Mouse (Mus musculus) ES-Bruce4 (cell line): ENCODE measurements around the gene Stxbp4. TPM values are rescaled to one million over a fixed set of nuclear protein-coding genes. Genes with fewer than 3 reads are reported as not detected.

Experiments used
- H3K27ac ChIP-seq: 2 replicates; pipeline ENCODE4 v1.5.1; 2012; ENCODE audit warnings: low read length, inconsistent platforms; ENCODE audit not compliant: insufficient read depth
- H3K27me3 ChIP-seq: 2 replicates; pipeline ENCODE4 v1.6.1; 2012; ENCODE audit warnings: mild to moderate bottlenecking, low read length, inconsistent platforms; ENCODE audit not compliant: control insufficient read depth, poor library complexity, insufficient read depth, severe bottlenecking
- H3K36me3 ChIP-seq: 2 replicates; pipeline ENCODE4 v1.6.1; 2012; ENCODE audit warnings: inconsistent platforms, mild to moderate bottlenecking, low read length, moderate library complexity; ENCODE audit not compliant: control insufficient read depth, poor library complexity, insufficient read depth, severe bottlenecking
- H3K4me1 ChIP-seq: one replicate; pipeline ENCODE4 v1.8.1; 2011; ENCODE audit warnings: low read length; ENCODE audit not compliant: control insufficient read depth, insufficient read depth
- H3K4me3 ChIP-seq: 2 replicates; pipeline ENCODE4 v1.5.1; 2011; ENCODE audit warnings: low read depth, mild to moderate bottlenecking, low read length
- H3K9ac ChIP-seq: 2 replicates; pipeline ENCODE4 v1.6.1; 2012; ENCODE audit warnings: low read depth, mild to moderate bottlenecking, inconsistent platforms; ENCODE audit not compliant: poor library complexity, severe bottlenecking
- H3K9me3 ChIP-seq: replicated peaks from 2 replicates; pipeline ENCODE4 v1.6.1; 2012; ENCODE audit warnings: mild to moderate bottlenecking, low read length, inconsistent platforms; ENCODE audit not compliant: control insufficient read depth, poor library complexity, insufficient read depth, severe bottlenecking
- CTCF ChIP-seq: IDR thresholded peaks from one replicate; pipeline ENCODE4 v1.8.1; 2011; ENCODE audit warnings: low read depth, low read length
- EP300 ChIP-seq: IDR thresholded peaks from 2 replicates; pipeline ENCODE4 v1.6.1; 2011; ENCODE audit warnings: low read depth, low read length; ENCODE audit not compliant: insufficient read depth
- POLR2A ChIP-seq: IDR thresholded peaks from one replicate; pipeline ENCODE4 v1.8.1; 2011; ENCODE audit warnings: low read length; ENCODE audit not compliant: insufficient read depth
- polyA plus RNA-seq: library from polyadenylated mRNA; stranded (reverse); fragments of >200 nt; gene quantifications from 2 replicates; pipeline ENCODE4 v1.2.4, GENCODE M21; 2011; ENCODE audit warnings: low read depth; ENCODE audit not compliant: missing spikeins, insufficient read depth, insufficient read length

Gene Stxbp4
- polyA plus RNA-seq, 1 experiment: 12.0 TPM

- H3K27me3 ChIP-seq: no peaks in the 10 kb centered on the region
- H3K9ac ChIP-seq: no peak overlapping the region
- peaks cover 7% of the 10 kb centered on the region for H3K36me3 ChIP-seq
- no peak overlapping the region for H3K27ac ChIP-seq
- H3K9me3 ChIP-seq: no peaks in the 10 kb centered on the region
- H3K4me1 ChIP-seq: peaks cover 1% of the 10 kb centered on the region
- no peak for TF ChIP-seq CTCF
- no peak for TF ChIP-seq EP300
- no peak for TF ChIP-seq POLR2A
- H3K4me3 ChIP-seq: no peak overlapping the region
Measured at GRCm38 (mm10) chr11:90678582-90678981, 40.7 kb upstream of the Stxbp4 start.

GRCm38 (mm10) chr11:90677771-90678288, 39.9 kb upstream of the Stxbp4 start:
- no peak overlapping the region for H3K9ac ChIP-seq
- H3K27me3 ChIP-seq: no peaks in the 10 kb centered on the region
- no peaks in the 10 kb centered on the region for H3K9me3 ChIP-seq
- no peak overlapping the region for H3K27ac ChIP-seq
- H3K36me3 ChIP-seq: peaks cover 7% of the 10 kb centered on the region
- H3K4me1 ChIP-seq: peaks cover 1% of the 10 kb centered on the region
- no peak for TF ChIP-seq CTCF
- no peak for TF ChIP-seq EP300
- TF ChIP-seq POLR2A: no peak
- H3K4me3 ChIP-seq: no peak overlapping the region

GRCm38 (mm10) chr11:90677027-90677426, 39.1 kb upstream of the Stxbp4 start:
- TF ChIP-seq CTCF (no peak), POLR2A (no peak), EP300 (no peak)
- Histone ChIP-seq H3K27ac (no peak overlapping the region), H3K9me3 (no peaks in the 10 kb centered on the region), H3K9ac (no peak overlapping the region), H3K4me3 (no peak overlapping the region), H3K27me3 (no peaks in the 10 kb centered on the region), H3K4me1 (peaks cover 1% of the 10 kb centered on the region), H3K36me3 (peaks cover 3% of the 10 kb centered on the region)

- H3K4me1 ChIP-seq: peaks cover under 1% of the 10 kb centered on the region
- H3K27me3 ChIP-seq: no peaks in the 10 kb centered on the region
- H3K9ac ChIP-seq: no peak overlapping the region
- no peak overlapping the region for H3K27ac ChIP-seq
- no peaks in the 10 kb centered on the region for H3K9me3 ChIP-seq
- no peak for TF ChIP-seq EP300
- TF ChIP-seq CTCF: no peak
- TF ChIP-seq POLR2A: no peak
- H3K4me3 ChIP-seq: no peak overlapping the region
- peaks cover 5% of the 10 kb centered on the region for H3K36me3 ChIP-seq
Measured at GRCm38 (mm10) chr11:90675479-90676110, 37.7 kb upstream of the Stxbp4 start.

- TF ChIP-seq EP300: no peak
- TF ChIP-seq CTCF: no peak
- TF ChIP-seq POLR2A: no peak
- Histone ChIP-seq H3K9me3 (no peaks in the 10 kb centered on the region), H3K4me3 (no peak overlapping the region), H3K27ac (no peak overlapping the region), H3K4me1 (no peaks in the 10 kb centered on the region), H3K27me3 (no peaks in the 10 kb centered on the region), H3K36me3 (peaks cover 3% of the 10 kb centered on the region), H3K9ac (no peak overlapping the region)
Measured at GRCm38 (mm10) chr11:90667325-90667724, 29.4 kb upstream of the Stxbp4 start.

- no peaks in the 10 kb centered on the region for H3K4me1 ChIP-seq
- no peak overlapping the region for H3K27ac ChIP-seq
- no peak for TF ChIP-seq POLR2A
- TF ChIP-seq CTCF: no peak
- TF ChIP-seq EP300: no peak
- H3K36me3 ChIP-seq: peaks cover 3% of the 10 kb centered on the region
- H3K4me3 ChIP-seq: no peak overlapping the region
- no peaks in the 10 kb centered on the region for H3K27me3 ChIP-seq
- no peaks in the 10 kb centered on the region for H3K9me3 ChIP-seq
- no peak overlapping the region for H3K9ac ChIP-seq
Measured at GRCm38 (mm10) chr11:90666916-90667315, 29.0 kb upstream of the Stxbp4 start.
